Mouse (Mus musculus) layer of hippocampus, postnatal 14 days (tissue): ENCODE results near the gene Cfap300. TPM values are rescaled to one million over a fixed set of nuclear protein-coding genes. Genes with fewer than 3 reads are reported as not detected.

Experiments used
- DNase-seq, 2 experiments: peaks; one replicate each; pipeline ENCODE4 v3.0.0; 2021 to 2022; ENCODE audit warnings: low spot score in 2 of 2, mixed read lengths in 1 of 2
- total RNA-seq, 2 experiments: library from RNA; stranded (reverse); gene quantifications; 2 replicates each; pipeline ENCODE4 v1.2.3; 2021

The Cfap300 gene
- total RNA-seq, 2 experiments from 2014 or later: 9.1 to 9.4 TPM

DNA sequence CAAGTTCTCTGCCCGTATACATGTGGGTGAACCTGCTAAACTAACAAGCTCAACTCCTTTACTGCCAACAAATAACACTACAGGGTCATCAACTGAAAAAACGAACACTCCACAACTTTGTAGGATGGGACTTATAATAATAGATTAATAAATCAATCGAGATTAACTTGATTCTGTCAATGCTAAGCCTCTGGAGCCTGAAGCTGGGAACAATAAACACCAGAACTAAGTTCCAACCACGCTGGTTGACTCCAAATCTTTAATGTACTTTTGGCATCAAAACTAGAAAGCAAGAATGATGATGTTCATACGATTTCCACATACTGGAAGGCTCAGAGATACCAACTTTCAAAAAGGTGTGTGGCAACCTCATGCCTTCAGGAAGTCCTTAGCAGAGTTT is 55.5 kb downstream of the Cfap300 start:
- no peak for DNase-seq

DNA sequence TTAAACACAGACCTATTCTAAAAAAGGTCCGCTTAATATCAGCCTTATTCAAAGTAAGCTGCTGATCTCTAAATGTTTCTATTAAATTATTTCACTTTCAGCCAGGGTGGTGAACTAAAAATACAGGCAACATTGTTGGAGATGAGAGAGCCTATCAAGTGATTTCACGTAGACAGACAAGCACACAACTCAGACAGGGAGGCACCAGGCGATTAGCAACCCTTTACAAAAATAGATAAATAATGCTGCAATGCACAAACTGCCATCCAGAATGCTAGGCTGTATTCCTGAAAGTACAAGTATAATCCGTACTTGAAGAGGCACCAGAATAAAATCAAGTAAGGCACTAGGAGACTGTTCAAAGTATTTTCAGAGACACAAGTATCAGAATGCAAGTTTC is 58.3 kb downstream of the Cfap300 start:
- no peak for DNase-seq

DNA sequence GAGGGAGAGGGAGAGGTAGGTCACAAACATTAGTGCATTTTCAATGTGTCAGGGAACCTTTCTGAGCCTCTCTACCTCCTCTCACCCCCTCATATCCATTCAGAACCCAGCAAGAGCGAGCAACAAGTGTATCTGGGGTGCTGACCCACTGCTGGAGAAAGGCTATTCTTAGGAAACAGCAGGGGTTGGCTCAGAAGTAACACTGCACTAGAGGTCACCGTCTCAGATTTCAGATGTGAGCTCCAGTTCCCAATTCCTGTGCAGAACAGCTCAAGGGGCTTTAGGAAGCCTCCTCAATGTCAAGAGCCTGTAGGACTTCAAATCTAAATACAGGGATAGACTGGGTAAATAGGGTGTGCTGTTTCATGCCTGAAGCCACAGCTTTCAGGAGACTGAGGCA is 59.0 kb downstream of the Cfap300 start:
- no peak for DNase-seq

- DNase-seq: no peak
These were observed 62.5 kb downstream of the Cfap300 start for GRCm38 (mm10) chr9:7980162-7980561.

- DNase-seq: no peak
These were observed 63.3 kb downstream of the Cfap300 start for GRCm38 (mm10) chr9:7979153-7979916.

DNA sequence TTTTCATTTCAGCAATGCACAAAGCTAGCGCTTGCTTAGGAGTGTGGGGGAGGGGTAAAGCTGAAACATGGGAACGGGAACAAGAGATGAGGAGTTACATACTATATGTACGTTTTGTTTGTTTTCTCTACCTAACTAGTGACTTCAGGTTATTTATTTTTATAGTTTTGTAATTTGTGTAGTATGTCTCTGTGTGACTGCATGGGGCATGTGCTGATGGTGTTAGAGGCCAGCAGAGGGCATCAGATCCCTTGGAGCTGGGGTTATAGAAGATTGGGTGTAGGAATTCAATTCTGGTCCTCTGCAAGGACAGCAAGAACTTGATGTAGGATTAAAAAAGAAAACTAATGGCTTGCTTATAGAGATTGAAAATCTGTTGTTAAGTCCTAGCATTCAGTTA is 64.1 kb downstream of the Cfap300 start:
- no peak for DNase-seq

DNA sequence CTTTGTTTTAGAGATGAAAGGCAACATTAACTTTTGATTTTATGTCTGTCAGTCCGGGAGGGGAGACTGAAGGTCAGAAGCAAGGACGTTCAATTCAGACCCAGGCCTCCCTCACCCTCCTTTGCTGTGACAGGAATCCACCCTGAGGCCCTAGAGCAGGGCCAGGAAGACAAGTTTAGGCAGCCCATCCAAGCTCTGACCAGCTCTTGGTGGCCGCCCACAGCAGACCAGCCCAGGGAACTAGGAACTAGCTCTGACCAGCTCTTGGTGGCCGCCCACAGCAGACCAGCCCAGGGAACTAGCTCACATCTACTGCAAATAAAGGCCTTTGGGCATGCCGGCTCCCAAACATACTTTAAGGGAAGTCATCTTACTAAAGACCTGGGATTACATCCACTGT is 65.0 kb downstream of the Cfap300 start:
- DNase-seq: no peak

DNA sequence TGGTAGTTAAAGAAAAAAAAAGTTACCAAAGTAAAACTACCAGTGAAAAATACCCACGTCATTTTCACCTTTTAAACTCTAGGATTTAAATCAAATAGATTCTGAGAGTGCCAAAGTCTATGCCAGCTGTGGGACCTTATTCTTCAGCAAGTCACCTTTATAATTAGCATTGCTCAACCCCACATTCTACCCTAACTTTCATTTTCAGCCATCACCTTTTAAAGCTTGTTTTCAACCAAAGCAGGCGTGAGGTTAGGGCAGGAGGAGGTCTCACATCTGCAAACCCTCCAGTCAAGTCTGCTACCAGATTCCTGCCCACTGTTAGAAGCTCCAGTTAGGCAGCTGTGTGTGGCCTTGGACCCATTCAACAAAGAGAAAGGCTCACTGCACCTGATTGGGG is 70.6 kb downstream of the Cfap300 start:
- no peak for DNase-seq

Other genes starting within 250 kb of the Cfap300 start
- 10 to 100 TPM; 34.9 to 35.4 TPM for gene Birc2, start 205.8 kb downstream of the Cfap300 start, total RNA-seq
- 1 to 10 TPM; 3.7 to 4.2 TPM for gene Birc3, start 169.6 kb downstream of the Cfap300 start, total RNA-seq
- 10 to 100 TPM; 15.9 to 16.9 TPM for gene Yap1, start 38.2 kb downstream of the Cfap300 start, total RNA-seq
- 10 to 100 TPM; 14.1 to 16.4 TPM for gene Cep126, start 91.5 kb upstream of the Cfap300 start, total RNA-seq